Mouse (Mus musculus) stomach, postnatal 0 days (tissue): ENCODE measurements around the gene Tmprss11e.

ENCODE experiments used
- CTCF ChIP-seq: IDR thresholded peaks from 2 replicates; pipeline ENCODE4 v1.5.1; 2016; ENCODE audit warnings: antibody characterized with exemption, low read depth, mild to moderate bottlenecking, moderate library complexity
- EP300 ChIP-seq: optimal IDR thresholded peaks from 2 replicates; pipeline ENCODE3; 2016; ENCODE audit warnings: antibody characterized with exemption

GRCm38 (mm10) chr5:86728574-86728973 is 17.0 kb downstream of the Tmprss11e start:
- TF ChIP-seq CTCF, result no peak
- TF ChIP-seq EP300, result no peak
